Mouse (Mus musculus): ENCODE measurements at regions not wholly inside any gene's neighbourhood (a gene's known extent, or its start where the extent isn't known, plus 50 kb on each side); places are given as distances from the start of the nearest gene placed in this dataset.

DNA sequence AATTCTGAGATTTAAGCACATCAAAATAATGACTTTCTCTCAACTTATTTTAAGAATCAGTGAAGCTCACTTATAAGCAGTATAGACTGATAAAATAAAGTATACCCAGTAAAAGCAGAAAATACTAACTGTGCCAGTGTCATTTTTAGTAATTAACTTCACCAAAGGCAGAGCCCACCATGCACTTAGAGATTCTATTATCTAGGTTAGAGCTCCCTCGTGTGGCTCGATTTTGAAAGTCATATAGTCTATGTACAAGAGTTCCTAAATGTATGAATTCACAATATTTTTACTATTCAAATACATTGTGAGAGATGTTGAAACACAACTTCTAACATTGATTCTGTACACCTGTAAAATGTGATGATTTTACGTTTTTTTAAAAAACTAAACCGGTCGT is 589.3 kb downstream of the Kcnj3 start:
- H3K27me3 ChIP-seq (ENCODE audit: insufficient read depth, poor library complexity, severe bottlenecking): no peaks in the 10 kb centered on the region
- no peak overlapping the region for H3K27ac ChIP-seq
- no peaks in the 10 kb centered on the region for H3K36me3 ChIP-seq
- 10% methylated on average over 5 of the region's 5 CpGs for WGBS
- no peaks in the 10 kb centered on the region for H3K4me1 ChIP-seq (replicated peaks)
- peak; percentile 4 for DNase-seq (ENCODE audit: low spot score)
- no peak overlapping the region for H3K4me3 ChIP-seq
- no peaks in the 10 kb centered on the region for H3K9me3 ChIP-seq

DNA sequence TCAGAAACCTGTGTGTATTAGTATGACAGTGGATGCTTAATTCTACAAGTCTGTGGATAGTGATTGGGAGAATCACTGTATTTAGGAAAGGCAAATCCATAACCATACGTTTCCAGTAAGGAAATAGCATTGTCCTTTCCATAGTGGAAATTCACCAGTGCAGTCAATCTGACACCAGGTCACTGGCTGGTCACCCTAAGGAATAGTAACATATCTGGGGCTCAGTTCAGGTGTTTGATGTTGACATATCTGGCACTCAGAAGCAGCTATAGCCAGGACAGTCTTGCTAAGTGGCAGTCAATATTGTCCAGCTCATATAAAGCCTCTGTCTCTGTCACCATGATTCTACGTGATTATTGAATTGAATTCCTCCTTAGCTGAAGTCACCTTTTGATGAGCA is 593.2 kb downstream of the Kcnj3 start:
- Histone ChIP-seq H3K4me1 (replicated peaks) (no peaks in the 10 kb centered on the region), H3K4me3 (no peak overlapping the region), H3K27ac (no peak overlapping the region), H3K27me3 (ENCODE audit: insufficient read depth, poor library complexity, severe bottlenecking) (no peaks in the 10 kb centered on the region), H3K36me3 (no peaks in the 10 kb centered on the region), H3K9me3 (no peaks in the 10 kb centered on the region)
- no peak for DNase-seq (ENCODE audit: low spot score)
- 87% methylated on average over 2 of the region's 2 CpGs for WGBS

Data from hindbrain, embryonic 10.5 days (tissue).